In genomic region chr1:187795551-187795950, GRCm38 (mm10) we compare ENCODE assay signal across 15 mouse cellular contexts.
DNase-seq lines count a peak whose midpoint lies in the region; ATAC-seq and TF ChIP-seq lines count a peak whose summit lies in the region.
"Had no signal": no experiment of that assay in that cellular context is flagged by ENCODE, and none has a peak within 500 bp of the region (broad histone marks: within the 10 kb centered on the region; RNA-seq: fewer than 3 reads in every experiment).

No protein-coding gene starts in this region.

- no peak overlapping the region for H3K4me3 ChIP-seq in forebrain, embryonic 13.5 days
- H3K4me3 ChIP-seq in forebrain, embryonic 11.5 days (ENCODE audit: low read depth, low read length), result no peak overlapping the region
- no peak overlapping the region for H3K4me3 ChIP-seq in midbrain, embryonic 14.5 days (replicated peaks; ENCODE audit: low read depth, low read length)
- H3K4me3 ChIP-seq in midbrain, embryonic 10.5 days, result no peak overlapping the region
- no peak overlapping the region for H3K4me3 ChIP-seq in heart, embryonic 15.5 days
- H3K4me3 ChIP-seq in gastrocnemius, adult 2 months, result no peak overlapping the region
- H3K4me3 ChIP-seq: forebrain, embryonic 15.5 days had no signal

- no peaks in the 10 kb centered on the region for H3K9me3 ChIP-seq in forebrain, embryonic 13.5 days (replicated peaks)
- H3K9me3 ChIP-seq in forebrain, embryonic 11.5 days (ENCODE audit: control insufficient read depth, low read length), result no peaks in the 10 kb centered on the region
- H3K9me3 ChIP-seq in midbrain, embryonic 14.5 days (ENCODE audit: control insufficient read depth, low read length), result no peaks in the 10 kb centered on the region
- no peaks in the 10 kb centered on the region for H3K9me3 ChIP-seq in midbrain, embryonic 10.5 days (replicated peaks)
- H3K9me3 ChIP-seq in heart, embryonic 15.5 days (replicated peaks), result no peaks in the 10 kb centered on the region
- H3K9me3 ChIP-seq: forebrain, embryonic 15.5 days had no signal

- no peak overlapping the region for H3K4me2 ChIP-seq in forebrain, embryonic 13.5 days
- no peak overlapping the region for H3K4me2 ChIP-seq in forebrain, embryonic 11.5 days (ENCODE audit: low read depth, low read length, severe bottlenecking)
- H3K4me2 ChIP-seq in midbrain, embryonic 14.5 days (ENCODE audit: low read length), result no peak overlapping the region
- H3K4me2 ChIP-seq in heart, embryonic 15.5 days, result peak overlapping the region; percentile 47
- H3K4me2 ChIP-seq: forebrain, embryonic 15.5 days had no signal

- ATAC-seq in forebrain, embryonic 13.5 days, result no peak
- ATAC-seq in forebrain, embryonic 11.5 days (replicated peaks; ENCODE audit: low FRiP score), result no peak
- no peak for ATAC-seq in midbrain, embryonic 14.5 days (ENCODE audit: low FRiP score, low TSS enrichment)
- ATAC-seq in heart, embryonic 15.5 days (replicated peaks; ENCODE audit: insufficient number of reproducible peaks, insufficient read depth, low FRiP score, low read depth), result 0 out of 2 replicates have a peak, but pooled peaks have one; percentile 71
- ATAC-seq in megakaryocyte-erythroid progenitor cell, adult 5-6 weeks (replicated peaks; ENCODE audit: low FRiP score, low TSS enrichment, poor library complexity, severe bottlenecking), result no peak
- ATAC-seq: forebrain, embryonic 15.5 days; intestine, embryonic 16.5 days; liver, postnatal 0 days had no signal

- H3K27me3 ChIP-seq in forebrain, embryonic 13.5 days, result no peaks in the 10 kb centered on the region
- no peaks in the 10 kb centered on the region for H3K27me3 ChIP-seq in forebrain, embryonic 11.5 days (ENCODE audit: control insufficient read depth, insufficient read depth, low read length)
- no peaks in the 10 kb centered on the region for H3K27me3 ChIP-seq in midbrain, embryonic 14.5 days (ENCODE audit: control insufficient read depth, insufficient read depth, low read length)
- H3K27me3 ChIP-seq in midbrain, embryonic 10.5 days (ENCODE audit: low read depth, poor library complexity, severe bottlenecking), result no peaks in the 10 kb centered on the region
- no peaks in the 10 kb centered on the region for H3K27me3 ChIP-seq in heart, embryonic 15.5 days
- H3K27me3 ChIP-seq: forebrain, embryonic 15.5 days had no signal

- H3K27ac ChIP-seq in forebrain, embryonic 13.5 days, result 0 out of 2 replicates have a peak overlapping the region, but pooled peaks have one; percentile 26
- H3K27ac ChIP-seq in forebrain, embryonic 11.5 days (ENCODE audit: low read depth, low read length), result no peak overlapping the region
- no peak overlapping the region for H3K27ac ChIP-seq in midbrain, embryonic 14.5 days (replicated peaks; ENCODE audit: low read depth, low read length)
- H3K27ac ChIP-seq in midbrain, embryonic 10.5 days (replicated peaks), result no peak overlapping the region
- H3K27ac ChIP-seq in heart, embryonic 15.5 days, result peak overlapping the region; percentile 85
- no peak overlapping the region; the same call in 1 of the 2 replicates for H3K27ac ChIP-seq in gastrocnemius, adult 2 months
- H3K27ac ChIP-seq: forebrain, embryonic 15.5 days had no signal

- H3K4me1 ChIP-seq in forebrain, embryonic 13.5 days, result peaks cover 6% of the 10 kb centered on the region
- no peaks in the 10 kb centered on the region for H3K4me1 ChIP-seq in forebrain, embryonic 11.5 days (replicated peaks; ENCODE audit: control insufficient read depth, insufficient read depth, low read length)
- peaks cover 12% of the 10 kb centered on the region for H3K4me1 ChIP-seq in midbrain, embryonic 14.5 days (ENCODE audit: control insufficient read depth, insufficient read depth, low read length)
- no peaks in the 10 kb centered on the region for H3K4me1 ChIP-seq in midbrain, embryonic 10.5 days
- H3K4me1 ChIP-seq in heart, embryonic 15.5 days (replicated peaks), result peaks cover 24% of the 10 kb centered on the region

- peak overlapping the region; percentile 28; the same call in 1 of the 2 replicates for H3K9ac ChIP-seq in forebrain, embryonic 13.5 days
- no peak overlapping the region for H3K9ac ChIP-seq in forebrain, embryonic 11.5 days (ENCODE audit: low read length)
- H3K9ac ChIP-seq in midbrain, embryonic 14.5 days (replicated peaks; ENCODE audit: low read length), result no peak overlapping the region
- no peak overlapping the region; the same call in 1 of the 2 replicates for H3K9ac ChIP-seq in heart, embryonic 15.5 days
- H3K9ac ChIP-seq: forebrain, embryonic 15.5 days; liver, postnatal 0 days had no signal

- H3K36me3 ChIP-seq in forebrain, embryonic 13.5 days (ENCODE audit: poor library complexity, severe bottlenecking), result no peaks in the 10 kb centered on the region
- H3K36me3 ChIP-seq in forebrain, embryonic 11.5 days (ENCODE audit: control insufficient read depth, insufficient read depth, low read length), result no peaks in the 10 kb centered on the region
- no peaks in the 10 kb centered on the region for H3K36me3 ChIP-seq in midbrain, embryonic 14.5 days (ENCODE audit: control insufficient read depth, insufficient read depth, low read length)
- no peaks in the 10 kb centered on the region for H3K36me3 ChIP-seq in midbrain, embryonic 10.5 days
- H3K36me3 ChIP-seq in heart, embryonic 15.5 days, result no peaks in the 10 kb centered on the region
- H3K36me3 ChIP-seq: forebrain, embryonic 15.5 days; G1E had no signal

- no peak for TF ChIP-seq CTCF in gastrocnemius, adult 2 months (IDR thresholded peaks at IDR 0.05)

- no peak for DNase-seq in forebrain, embryonic 11.5 days (ENCODE audit: low spot score)
- DNase-seq in midbrain, embryonic 14.5 days, result peak; percentile 31
- DNase-seq in midbrain, embryonic 10.5 days (ENCODE audit: low spot score), result no peak
- DNase-seq in gastrocnemius, adult 2 months, result no peak
- no peak for DNase-seq in right cerebral cortex, adult 2 months (ENCODE audit: low spot score in 2 of 2)
- DNase-seq: cerebellum, adult 9-10 months; left cerebral cortex, postnatal 4 days; liver, postnatal 0 days; spleen, adult 18-20 months had no signal

- WGBS in forebrain, embryonic 13.5 days, result 59% methylated on average over 3 of the region's 3 CpGs
- 85% methylated on average over 3 of the region's 3 CpGs for WGBS in forebrain, embryonic 11.5 days
- WGBS in midbrain, embryonic 14.5 days, result 65% methylated on average over 3 of the region's 3 CpGs
- 91% methylated on average over 3 of the region's 3 CpGs for WGBS in midbrain, embryonic 10.5 days
- 21% methylated on average over 3 of the region's 3 CpGs for WGBS in heart, embryonic 15.5 days

- intact Hi-C loops in gastrocnemius, adult 2 months (cut with DNase I), result no loop called here

Comparison
In these comparisons a context has a peak if more than half of its experiments do, and no peak if none do; other contexts are left out.
1. H3K27ac ChIP-seq: peak in forebrain, embryonic 13.5 days (single experiment) and heart, embryonic 15.5 days (single experiment); none in forebrain, embryonic 11.5 days (single experiment), midbrain, embryonic 14.5 days (single experiment), midbrain, embryonic 10.5 days (single experiment) and gastrocnemius, adult 2 months (single experiment).